Mouse (Mus musculus): Measurements from ENCODE around the gene Senp8.
"Not testable (repeated sequence)": the region's sequence is repeated elsewhere in the genome, so short reads cannot be mapped to it uniquely, and the experiment has no call there.

The Senp8 gene

GRCm38 (mm10) chr9:59750267-59751065 lies at the start of gene Senp8, which contains the start of gene Myo9a:
TSS of gene Senp8 (minus strand) at chr9:59750710.
TSS of gene Myo9a (plus strand) at chr9:59750896.
- peak; percentile 99 for DNase-seq (ENCODE audit: low read depth, low spot score)

GRCm38 (mm10) chr9:59766966-59767461 lies 16.5 kb upstream of the Senp8 start:
- not testable (repeated sequence) for DNase-seq (ENCODE audit: low read depth, low spot score)

- no peak for DNase-seq (ENCODE audit: low read depth, low spot score)
Observed at GRCm38 (mm10) chr9:59760515-59760914, 10.0 kb upstream of the Senp8 start.

- not testable (repeated sequence) for DNase-seq (ENCODE audit: low read depth, low spot score)
Observed at GRCm38 (mm10) chr9:59757016-59757415, 6.5 kb upstream of the Senp8 start.

GRCm38 (mm10) chr9:59755199-59755598 lies 4.7 kb upstream of the Senp8 start:
- no peak for DNase-seq (ENCODE audit: low read depth, low spot score)

GRCm38 (mm10) chr9:59751966-59752365 lies 1.5 kb upstream of the Senp8 start:
- no peak for DNase-seq (ENCODE audit: low read depth, low spot score)

GRCm38 (mm10) chr9:59751066-59751581 lies 614 bp upstream of the Senp8 start:
- DNase-seq (ENCODE audit: low read depth, low spot score): no peak

GRCm38 (mm10) chr9:59749581-59750265 lies 787 bp downstream of the Senp8 start:
- DNase-seq (ENCODE audit: low read depth, low spot score): peak; percentile 4

GRCm38 (mm10) chr9:59748969-59749368 lies 1.5 kb downstream of the Senp8 start:
- DNase-seq (ENCODE audit: low read depth, low spot score): no peak

GRCm38 (mm10) chr9:59748387-59748786 lies 2.1 kb downstream of the Senp8 start:
- no peak for DNase-seq (ENCODE audit: low read depth, low spot score)

- no peak for DNase-seq (ENCODE audit: low read depth, low spot score)
Observed at GRCm38 (mm10) chr9:59743903-59744302, 6.6 kb downstream of the Senp8 start.

GRCm38 (mm10) chr9:59740593-59740992 lies 9.9 kb downstream of the Senp8 start:
- no peak for DNase-seq (ENCODE audit: low read depth, low spot score)

GRCm38 (mm10) chr9:59735394-59735793 lies 15.1 kb downstream of the Senp8 start:
- DNase-seq (ENCODE audit: low read depth, low spot score): no peak

- no peak for DNase-seq (ENCODE audit: low read depth, low spot score)
Observed at GRCm38 (mm10) chr9:59733075-59733474, 17.4 kb downstream of the Senp8 start.

- DNase-seq (ENCODE audit: low read depth, low spot score): no peak
Observed at GRCm38 (mm10) chr9:59731136-59731535, 19.4 kb downstream of the Senp8 start.

GRCm38 (mm10) chr9:59727569-59728286 lies 22.8 kb downstream of the Senp8 start:
- no peak for DNase-seq (ENCODE audit: low read depth, low spot score)

- DNase-seq (ENCODE audit: low read depth, low spot score): no peak
Observed at GRCm38 (mm10) chr9:59725515-59725914, 25.0 kb downstream of the Senp8 start.

GRCm38 (mm10) chr9:59723791-59724442 lies 26.6 kb downstream of the Senp8 start:
- peak; percentile 37 for DNase-seq (ENCODE audit: low read depth, low spot score)

- peak; percentile 90 for DNase-seq (ENCODE audit: low read depth, low spot score)
Observed at GRCm38 (mm10) chr9:59723096-59723657, 27.3 kb downstream of the Senp8 start.

- DNase-seq (ENCODE audit: low read depth, low spot score): no peak
Observed at GRCm38 (mm10) chr9:59721144-59721543, 29.4 kb downstream of the Senp8 start.

- DNase-seq (ENCODE audit: low read depth, low spot score): no peak
Observed at GRCm38 (mm10) chr9:59718237-59718636, 32.3 kb downstream of the Senp8 start.
